Mouse (Mus musculus): ENCODE measurements around the gene Gpr183.

Gene Gpr183

DNA sequence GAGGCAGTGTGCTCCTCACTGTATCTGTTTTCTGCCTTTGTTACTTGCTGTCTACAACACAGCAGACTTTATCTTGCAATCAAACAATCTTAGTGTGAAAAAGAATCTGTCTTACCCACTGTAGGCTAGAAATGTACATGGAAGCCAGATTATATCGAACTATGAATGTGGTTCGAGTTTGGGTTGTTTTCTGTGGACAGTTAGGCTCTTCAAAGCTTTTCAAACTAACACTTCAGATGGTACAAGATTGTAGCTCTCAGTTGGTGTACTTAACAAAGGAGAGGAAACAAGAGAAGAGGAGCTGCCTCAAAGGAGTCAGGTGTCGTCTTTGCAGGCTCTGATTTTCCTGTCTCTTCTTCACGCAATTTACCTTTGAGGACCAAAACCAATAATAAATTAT, 22.7 kb upstream of the Gpr183 start:
- in situ Hi-C loops (cut with MboI) = no loop called here

DNA sequence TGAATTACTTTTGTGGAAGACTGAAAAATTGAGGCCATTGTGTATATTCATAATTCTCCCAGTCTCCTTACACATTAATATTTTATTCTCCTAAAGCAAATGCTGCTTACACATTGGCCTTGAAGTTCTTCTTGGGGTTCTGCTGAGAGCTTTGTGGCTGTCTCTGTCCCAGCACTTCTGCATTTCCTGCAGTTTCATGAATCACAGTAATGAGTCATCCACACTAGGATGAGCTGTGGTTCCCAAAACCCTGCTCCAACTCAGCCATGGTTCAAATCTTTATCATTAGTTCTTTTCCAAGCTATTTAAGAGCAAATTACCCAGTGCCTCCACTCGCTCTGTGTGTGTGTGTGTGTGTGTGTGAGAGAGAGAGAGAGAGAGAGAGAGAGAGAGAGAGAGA, 22.3 kb upstream of the Gpr183 start:
- in situ Hi-C loops (cut with MboI) = no loop called here

DNA sequence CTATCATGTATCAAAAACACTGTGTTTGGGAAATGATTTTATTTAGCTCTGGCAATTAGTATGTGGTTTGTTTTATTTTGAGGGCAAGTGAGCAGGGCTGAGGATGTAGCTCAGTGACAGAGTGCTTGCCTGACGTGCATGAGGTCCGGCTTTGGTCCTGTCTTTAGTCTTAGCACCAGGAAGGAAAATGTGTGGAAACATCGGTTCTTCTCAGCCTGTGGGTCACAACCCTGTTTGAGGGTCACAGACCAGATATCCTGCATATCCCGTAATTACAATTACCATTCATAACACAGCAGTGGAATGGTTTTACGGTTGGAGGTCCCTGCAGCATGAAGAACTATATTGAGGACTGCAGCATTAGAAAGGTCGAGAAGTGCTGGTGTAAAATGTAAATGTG, 21.0 kb upstream of the Gpr183 start:
- in situ Hi-C loops (cut with MboI) = no loop called here

DNA sequence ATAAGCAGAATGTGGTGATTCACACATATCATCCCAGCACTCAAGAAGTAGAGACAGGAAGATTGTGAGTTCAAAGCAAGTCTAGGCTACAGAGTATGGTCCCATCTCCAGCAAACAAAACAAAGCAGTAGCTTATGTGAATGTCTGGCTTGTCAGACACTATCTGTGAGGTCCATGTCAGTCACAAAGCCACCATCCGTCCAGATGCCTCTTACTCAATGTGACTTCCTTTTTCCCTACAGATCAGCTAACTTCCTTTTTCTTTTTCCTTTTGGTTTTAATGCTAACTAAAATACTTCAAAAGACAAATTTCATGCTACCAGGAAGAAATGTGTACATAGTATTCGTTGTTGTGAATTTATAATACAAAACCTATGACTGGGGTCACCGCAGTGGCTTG, 20.5 kb upstream of the Gpr183 start:
- in situ Hi-C loops (cut with MboI) = no loop called here

DNA sequence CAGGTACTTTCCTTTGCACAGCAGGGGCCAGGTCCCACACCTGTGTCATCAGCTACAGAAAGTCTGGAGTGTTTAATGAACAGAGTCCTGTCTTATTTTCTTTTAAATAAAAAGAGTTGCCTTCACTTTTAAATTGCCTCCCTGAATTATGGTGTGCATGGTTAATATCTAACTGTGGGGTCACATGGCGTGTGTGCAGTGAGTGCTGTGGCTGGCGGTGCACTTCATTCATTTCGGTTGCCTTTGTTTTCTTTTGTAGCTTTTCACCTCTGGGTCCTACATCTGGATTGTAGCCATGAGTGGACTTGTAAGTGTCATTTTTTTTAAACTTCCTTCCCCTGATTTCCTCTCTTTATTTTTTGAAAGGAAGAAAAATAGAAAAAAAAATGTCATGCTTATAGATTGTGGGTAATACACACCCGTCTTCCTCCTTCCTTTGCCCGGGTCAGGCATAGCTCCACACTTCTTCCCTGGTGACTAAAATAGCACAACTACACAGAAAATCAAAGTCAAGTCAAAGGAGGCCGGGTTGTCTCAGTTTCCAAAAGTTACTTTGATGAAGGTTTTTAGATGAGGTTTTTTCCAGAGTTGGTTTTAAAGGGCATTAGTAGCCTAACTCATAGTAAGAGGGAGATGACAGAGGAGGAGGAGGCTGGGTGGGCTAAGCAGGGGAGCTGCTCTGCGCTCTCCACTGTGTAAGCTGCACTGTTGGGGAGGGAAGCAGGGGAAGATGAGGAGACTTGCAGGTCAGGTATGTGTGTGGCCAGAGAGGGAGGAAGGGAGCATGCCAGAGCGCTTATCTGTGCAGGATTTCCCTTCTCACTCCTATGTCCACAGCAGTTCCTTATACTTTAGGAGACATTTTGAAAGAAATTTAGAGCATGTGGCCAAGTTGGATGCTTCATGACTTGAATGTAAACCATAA, 18.3 kb upstream of the Gpr183 start:
- in situ Hi-C loops (cut with MboI) = no loop called here

DNA sequence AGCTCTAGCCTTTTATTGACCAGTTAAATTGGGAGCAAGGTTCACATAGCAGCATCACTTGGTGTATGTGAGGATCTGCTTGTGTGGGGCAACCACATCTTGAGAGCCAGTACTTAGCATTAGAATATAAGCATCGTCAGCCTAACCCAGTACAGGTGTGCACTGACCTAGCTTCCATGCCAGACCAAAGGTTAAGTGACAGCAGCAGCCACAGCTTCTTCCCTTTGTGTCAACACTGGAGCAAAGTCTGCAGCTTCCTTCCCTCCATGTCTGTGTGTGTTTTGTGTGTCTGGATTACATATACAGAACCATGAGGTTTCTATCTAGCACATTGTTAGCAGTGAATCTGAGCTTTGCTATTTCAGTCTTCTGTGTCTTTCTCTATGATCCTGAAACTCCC, 16.5 kb upstream of the Gpr183 start:
- in situ Hi-C loops (cut with MboI) = no loop called here

DNA sequence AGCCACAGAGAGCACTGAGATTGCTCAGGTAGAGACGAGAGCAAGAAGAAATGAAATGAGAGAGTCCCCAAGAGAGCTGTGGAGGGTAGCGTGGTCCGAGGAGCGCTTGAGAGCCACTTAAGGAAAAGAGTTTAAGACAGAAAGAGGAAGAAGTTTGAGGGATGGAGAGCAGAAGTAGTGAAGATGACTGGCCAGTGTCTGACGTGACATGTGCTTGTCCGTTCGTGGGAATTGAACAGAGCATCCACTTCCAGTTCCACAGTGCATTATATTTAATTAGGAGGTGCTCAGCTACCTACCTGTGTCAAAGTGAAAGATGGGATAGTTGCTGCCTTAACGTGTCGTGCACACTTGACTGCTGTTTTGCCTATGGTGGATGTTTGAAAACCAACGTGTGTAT, 8.1 kb upstream of the Gpr183 start:
- in situ Hi-C loops (cut with MboI) = no loop called here

DNA sequence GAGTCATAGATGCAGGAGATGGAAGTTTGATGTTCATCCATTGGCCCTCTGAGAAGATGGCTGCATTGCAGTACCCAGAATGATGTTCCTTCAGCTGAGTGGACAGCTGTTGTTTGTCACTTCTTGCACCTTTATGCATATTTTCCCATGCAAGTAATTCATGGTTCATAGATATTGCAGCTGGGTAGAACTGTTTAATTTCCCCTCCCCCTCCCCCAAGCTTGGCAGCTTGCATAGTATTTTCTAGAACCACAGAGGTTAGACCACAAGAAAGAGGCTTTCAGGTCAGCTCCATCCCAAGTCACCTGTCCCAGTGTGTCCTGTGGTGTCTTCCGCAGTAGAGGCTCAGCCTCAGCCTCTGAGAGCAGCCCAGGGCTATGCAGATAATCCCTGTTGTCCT, 5.4 kb upstream of the Gpr183 start:
- in situ Hi-C loops (cut with MboI) = no loop called here

DNA sequence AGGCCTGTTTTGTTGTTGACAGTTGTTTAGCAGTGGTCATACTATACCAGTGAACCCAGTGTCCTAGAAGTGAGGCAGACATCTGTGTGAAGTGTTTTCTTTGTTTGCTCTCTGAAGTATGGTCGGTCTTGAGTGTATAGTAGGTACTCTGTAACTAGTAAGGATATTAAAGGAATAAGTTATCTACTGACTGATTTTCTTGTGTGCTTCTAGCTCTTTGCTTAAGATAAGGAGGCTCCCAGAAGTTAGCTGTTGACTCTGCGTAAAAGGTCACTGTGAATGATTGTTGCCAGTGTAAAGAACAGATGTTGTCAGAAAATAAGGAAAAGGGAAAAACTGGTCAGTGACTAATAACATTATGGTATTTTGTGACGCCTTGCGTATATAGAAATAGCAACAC, 2.1 kb upstream of the Gpr183 start:
- in situ Hi-C loops (cut with MboI) = no loop called here

DNA sequence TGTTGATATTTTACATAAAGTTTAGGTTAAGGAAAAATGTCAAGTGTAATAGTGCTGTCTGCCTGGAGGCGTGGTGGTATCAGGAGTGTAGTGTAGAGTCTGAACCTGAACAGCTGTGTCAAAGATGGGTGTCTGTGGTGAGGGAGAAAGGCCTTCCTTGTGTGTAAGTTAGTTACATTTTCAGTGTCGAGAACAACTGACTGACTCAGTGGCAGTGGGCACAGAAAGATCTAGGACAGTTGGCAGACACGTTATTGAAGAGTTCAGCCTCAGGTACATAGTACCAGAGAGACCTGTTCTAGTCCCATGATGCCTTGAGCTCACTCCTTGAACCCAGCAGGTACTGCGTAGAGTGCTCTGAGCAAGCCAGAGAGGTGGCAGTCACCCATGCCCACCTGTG, 466 bp upstream of the Gpr183 start:
- in situ Hi-C loops (cut with MboI) = no loop called here

DNA sequence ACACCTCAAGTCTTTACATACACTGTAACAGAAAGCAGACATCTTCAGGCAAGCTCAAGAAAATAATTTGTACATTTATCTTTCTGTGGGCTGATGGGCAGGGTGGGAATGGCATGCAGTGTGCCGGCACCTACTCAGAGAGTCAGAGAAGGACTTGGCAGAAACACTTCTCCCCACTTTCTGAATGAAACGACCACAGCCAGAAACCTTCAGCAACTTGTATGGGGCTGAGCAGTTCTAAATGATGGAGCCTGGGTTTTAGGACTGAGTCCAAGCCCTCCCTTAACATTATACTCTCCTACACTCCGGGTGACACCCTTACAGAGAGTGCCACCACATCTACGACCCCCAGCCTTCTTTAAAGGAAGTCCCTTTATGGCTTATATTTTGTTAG, 1.1 kb downstream of the Gpr183 start:
- in situ Hi-C loops (cut with MboI) = no loop called here

DNA sequence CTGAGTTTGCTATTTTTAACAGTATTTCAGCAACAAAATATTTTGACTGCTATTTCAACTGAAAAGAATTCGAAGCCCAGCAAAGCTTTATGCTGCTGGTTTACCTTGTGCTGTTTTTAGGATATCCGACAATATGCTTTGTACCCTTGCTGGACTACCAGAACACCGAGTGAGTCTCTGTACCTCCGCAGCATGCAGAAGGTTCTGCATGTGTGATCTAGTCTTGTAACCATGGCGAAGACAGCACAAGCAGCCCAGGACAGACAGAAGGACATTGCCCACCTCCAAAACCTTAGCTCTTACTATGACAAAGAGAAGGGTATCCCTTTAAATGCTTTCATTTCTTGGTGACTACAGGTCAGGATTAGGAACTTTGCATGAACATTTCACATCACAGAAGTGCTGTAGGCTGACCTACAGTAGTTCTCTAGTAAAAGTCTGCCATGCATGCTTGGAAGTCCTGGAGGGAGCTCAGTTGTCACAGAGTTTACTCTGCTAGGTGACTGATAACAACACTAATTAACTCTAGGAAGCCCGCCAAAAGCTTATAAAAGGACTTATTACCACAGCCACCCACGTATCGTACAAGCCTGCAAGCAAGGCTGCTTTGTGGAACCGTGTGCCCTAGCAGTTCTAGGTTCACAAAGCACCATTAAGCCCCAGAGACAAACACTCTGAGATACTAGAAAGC, 1.6 kb downstream of the Gpr183 start:
- in situ Hi-C loops (cut with MboI) = no loop called here

DNA sequence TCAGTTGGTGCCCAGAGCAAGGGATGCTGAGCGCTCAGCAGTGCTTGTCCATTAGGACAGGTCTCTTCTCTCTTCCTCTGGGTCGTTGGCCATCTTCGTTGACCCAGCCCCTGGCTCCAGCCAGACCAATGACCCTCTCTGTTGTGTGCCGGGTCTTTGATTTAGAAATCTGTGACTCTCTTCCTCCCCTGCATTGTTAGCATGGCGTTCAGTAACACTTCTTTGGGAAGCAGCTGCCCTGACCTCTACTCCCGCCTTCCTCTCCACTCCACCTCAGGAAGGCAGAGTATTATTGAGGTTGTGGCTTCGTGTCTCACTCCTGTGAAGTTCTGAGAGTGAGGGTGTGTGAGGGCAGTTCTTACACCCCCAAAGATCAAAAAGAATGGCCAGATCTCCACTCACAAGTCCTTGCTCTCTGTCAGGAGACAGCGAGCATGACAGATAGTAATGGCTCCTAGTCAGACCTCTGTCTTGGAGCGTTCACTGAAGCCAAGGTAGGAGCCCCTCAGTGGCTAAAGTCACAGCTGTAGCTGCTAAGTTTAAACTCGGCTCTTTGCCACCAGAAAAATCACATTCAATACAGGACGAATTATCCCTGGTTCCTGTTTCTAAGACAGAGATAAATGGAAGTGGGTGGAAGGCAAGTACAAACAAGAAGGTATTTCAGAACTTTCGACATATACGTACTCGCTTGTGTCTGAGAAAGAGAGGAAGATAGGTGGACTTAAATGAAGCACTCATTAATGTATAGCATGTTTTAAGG, 2.7 kb downstream of the Gpr183 start:
- in situ Hi-C loops (cut with MboI) = no loop called here

DNA sequence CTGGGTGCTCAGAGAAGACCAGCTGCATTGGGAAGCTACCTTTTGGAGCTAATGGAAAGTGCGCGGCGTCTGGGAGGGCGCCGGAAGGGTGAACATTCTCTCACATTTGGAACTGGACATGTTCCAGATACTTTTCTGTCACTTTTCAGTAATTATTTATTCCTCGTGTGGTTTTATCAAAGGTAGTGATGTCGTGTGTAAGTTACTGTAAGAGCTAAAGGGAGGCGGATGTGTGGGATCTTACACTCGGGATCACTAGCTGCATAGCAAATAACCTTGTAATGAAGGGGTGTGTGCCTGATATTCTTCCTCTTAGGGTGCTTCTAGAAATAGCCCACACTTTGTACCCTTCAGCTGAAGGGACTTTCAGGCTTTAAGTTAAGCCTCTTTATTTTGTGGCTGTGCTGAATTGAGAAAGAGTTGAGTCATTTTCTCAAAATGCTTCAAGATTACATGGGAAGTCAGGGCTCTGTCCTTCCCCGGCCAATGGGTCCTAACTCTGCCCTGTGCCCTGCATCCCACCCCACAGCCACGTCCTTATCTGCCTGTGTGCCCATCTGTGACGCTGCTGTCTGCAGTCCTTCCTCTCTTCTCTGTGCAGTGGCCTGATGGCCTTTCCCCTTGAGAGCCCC, 3.4 kb downstream of the Gpr183 start:
- in situ Hi-C loops (cut with MboI) = no loop called here

DNA sequence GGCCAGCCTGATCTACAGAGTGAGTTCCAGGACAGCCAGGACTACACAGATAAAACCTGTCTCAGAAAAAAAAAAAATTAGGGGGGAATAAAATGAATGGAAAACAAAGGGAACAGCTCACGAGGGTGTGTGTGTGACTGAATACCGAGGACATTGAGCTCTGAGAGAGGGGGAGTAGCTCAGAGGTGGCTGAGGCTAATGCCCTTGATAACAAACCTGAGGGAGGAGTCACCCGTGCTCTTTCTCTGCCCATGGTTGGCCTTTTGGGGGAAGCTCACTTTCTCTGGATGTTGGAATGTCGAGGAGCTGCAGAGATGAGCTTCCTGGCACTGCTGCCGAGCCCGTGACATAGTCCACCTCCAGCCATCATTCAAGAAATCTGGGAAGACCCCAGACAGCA, 4.0 kb downstream of the Gpr183 start:
- in situ Hi-C loops (cut with MboI) = no loop called here

DNA sequence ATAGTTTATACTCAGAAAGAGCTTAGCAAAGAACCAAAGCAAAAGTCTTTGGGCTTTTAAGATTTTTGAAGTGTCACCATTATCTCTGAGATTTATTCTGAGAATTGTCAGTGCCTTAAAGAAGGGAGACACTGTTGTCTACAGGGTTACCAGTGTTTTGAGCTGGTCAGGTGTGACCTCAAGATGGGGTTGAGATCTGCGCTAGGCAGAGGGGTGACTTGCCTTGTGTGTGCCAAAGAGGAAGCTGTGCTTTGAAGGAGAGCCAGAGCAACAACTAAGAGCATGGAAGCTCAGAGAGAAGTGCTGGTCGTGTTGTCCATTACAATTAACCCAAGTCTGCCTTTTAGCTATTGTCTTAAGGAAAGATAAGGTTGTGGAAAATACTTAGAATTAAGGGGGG, 4.5 kb downstream of the Gpr183 start:
- in situ Hi-C loops (cut with MboI) = no loop called here

DNA sequence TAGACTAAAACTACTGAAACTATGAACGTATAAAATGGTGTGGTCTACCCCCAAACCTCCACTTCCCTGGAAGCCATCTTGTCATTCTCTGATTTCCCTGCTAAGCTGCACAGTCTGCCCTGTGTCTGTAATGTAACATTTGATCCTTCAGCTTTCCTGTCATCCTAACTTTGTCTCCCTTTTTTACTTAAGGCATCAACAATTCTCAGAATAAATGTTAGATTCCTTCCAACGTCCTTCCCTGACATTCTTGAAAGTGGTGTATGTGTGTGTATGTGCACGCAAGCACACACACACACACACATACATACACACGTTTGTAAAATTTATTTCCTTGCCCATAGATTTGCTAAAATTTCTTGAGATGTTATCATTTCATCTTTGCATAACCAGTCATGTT, 5.0 kb downstream of the Gpr183 start:
- in situ Hi-C loops (cut with MboI) = no loop called here

DNA sequence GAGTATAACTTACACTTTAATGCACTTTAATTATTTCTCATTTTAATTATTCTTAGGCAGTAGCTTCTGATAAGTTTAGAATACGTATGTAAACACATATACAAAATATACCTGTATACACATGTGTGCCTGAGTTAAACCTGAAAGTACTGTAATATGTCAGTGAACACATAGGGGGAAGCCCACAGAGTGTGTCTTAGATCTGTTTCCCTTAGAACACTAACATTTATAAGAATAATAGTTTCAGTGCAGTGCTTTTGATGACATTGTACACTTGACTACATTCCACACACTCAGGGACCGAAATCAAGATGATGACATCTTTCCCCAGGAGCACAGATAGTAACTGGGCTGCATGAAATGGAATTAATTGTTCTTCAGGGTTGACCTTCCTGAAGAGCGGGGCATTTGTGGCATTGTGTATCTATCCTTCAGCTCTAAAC, 5.4 kb downstream of the Gpr183 start:
- in situ Hi-C loops (cut with MboI) = no loop called here

DNA sequence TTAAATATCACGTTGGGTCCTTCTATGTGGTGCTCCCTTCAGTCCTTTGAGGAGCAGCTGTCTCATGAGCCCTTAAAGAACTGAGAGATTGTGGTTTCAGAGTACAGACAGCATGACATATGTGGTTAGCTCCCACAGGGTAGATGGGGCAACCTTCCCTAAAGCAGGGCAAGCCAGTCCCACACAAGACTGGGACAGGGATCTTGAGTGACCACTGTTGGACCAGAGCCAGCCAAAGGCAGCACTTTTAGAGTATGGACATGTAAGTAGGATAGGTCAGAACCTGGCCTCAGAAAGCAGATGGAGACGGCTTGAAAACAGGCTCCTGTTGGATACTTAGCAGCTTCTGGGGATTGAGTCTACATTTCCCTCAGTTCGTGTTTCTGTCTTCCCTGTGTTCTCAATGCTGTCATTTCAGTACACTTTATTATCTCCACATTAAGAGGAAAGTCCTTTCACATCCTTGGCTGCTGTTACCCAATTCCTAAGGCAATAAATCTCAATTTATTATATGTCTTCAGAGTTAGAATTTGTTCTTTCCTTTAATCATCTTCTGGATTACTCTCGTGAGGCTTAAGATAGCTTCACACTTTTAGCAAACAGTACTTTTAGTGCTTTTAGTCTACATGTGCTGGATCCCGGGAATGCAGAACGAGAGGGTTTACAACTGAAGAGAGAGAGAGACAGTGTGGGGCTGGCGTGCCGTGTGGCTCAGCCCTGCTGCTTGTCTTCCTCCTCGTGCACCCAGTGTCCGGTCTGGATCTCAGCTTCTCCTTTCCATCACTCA, 6.1 kb downstream of the Gpr183 start:
- in situ Hi-C loops (cut with MboI) = no loop called here

DNA sequence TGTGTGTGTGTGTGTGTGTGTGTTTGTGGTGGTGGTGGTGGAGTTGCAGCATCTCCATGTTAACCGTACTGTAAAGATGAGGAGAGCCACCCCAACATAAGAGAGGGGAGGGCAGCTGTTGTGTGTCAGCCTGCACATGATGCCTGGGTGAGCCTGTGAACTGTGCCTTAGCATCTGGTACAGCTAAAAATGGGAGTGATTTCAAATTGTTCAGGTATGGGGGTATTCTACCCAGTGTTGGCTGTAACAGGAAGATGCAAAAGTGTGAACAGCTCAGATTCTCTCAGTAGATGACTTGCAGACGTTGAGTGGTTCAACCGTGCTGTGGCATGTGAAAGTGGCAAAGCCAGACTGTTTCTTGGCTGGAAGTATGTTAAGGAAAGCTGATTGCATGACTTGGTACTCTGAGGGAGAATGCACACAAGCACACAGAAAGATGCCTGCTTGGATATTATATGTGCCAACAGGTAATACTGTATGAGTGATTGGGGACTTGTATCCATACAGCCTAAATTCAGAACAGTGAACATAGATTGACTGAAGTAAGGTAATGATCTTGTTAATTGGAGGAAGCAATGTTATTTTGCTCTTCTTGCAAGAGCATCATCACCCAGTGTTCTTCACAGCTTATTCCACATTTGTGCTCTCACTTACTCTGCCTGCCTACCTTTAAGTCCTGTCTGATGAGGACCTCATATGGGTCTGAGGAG, 6.8 kb downstream of the Gpr183 start:
- in situ Hi-C loops (cut with MboI) = no loop called here
